Mouse (Mus musculus) testis, adult 2 months (tissue): ENCODE data around the gene Dnaja1. TPM values are rescaled to one million over a fixed set of nuclear protein-coding genes. Genes with fewer than 3 reads are reported as not detected.

Source experiments
- H3K27ac ChIP-seq: fragments of 200-500 bp; 2 replicates; pipeline ENCODE4 v1.5.1; 2012; ENCODE audit warnings: low read depth, low read length; ENCODE audit not compliant: control insufficient read depth, insufficient read depth
- H3K27me3 ChIP-seq: fragments of 200-500 bp; 2 replicates; pipeline ENCODE4 v1.6.1; 2012; ENCODE audit warnings: mild to moderate bottlenecking, low read length, moderate library complexity; ENCODE audit not compliant: control insufficient read depth, insufficient read depth
- H3K36me3 ChIP-seq: fragments of 200-500 bp; 2 replicates; pipeline ENCODE4 v1.6.1; 2012; ENCODE audit warnings: mild to moderate bottlenecking, low read length; ENCODE audit not compliant: control insufficient read depth, insufficient read depth
- H3K4me1 ChIP-seq: fragments of 200-500 bp; 2 replicates; pipeline ENCODE4 v1.6.1; 2012; ENCODE audit warnings: low read length; ENCODE audit not compliant: control insufficient read depth, insufficient read depth
- H3K4me3 ChIP-seq: fragments of 200-500 bp; 2 replicates; pipeline ENCODE4 v1.5.1; 2012; ENCODE audit warnings: low read depth, mild to moderate bottlenecking, low read length, moderate library complexity, mixed read lengths; ENCODE audit not compliant: control insufficient read depth
- CTCF ChIP-seq: fragments of 200-500 bp; IDR thresholded peaks from 2 replicates; pipeline ENCODE4 v1.5.1; 2012; ENCODE audit warnings: low read depth, mild to moderate bottlenecking, inconsistent platforms, low read length, moderate library complexity; ENCODE audit not compliant: control insufficient read depth, insufficient read depth, insufficient replicate concordance
- POLR2A ChIP-seq: fragments of 200-500 bp; IDR thresholded peaks from 2 replicates; pipeline ENCODE4 v1.6.1; 2012; ENCODE audit warnings: low read depth, mild to moderate bottlenecking, inconsistent platforms, low read length, moderate library complexity; ENCODE audit not compliant: control insufficient read depth
- polyA plus RNA-seq: library from polyadenylated mRNA; depleted of rRNA; stranded (reverse); fragments of >200 nt; gene quantifications from 2 replicates; pipeline ENCODE4 v1.2.3, GENCODE M21; 2012

Gene Dnaja1
- polyA plus RNA-seq, 1 experiment = 22.3 TPM

GRCm38 (mm10) chr4:40683306-40683705, 38.6 kb upstream of the Dnaja1 start:
- Histone ChIP-seq H3K36me3 (no peaks in the 10 kb centered on the region), H3K4me1 (no peaks in the 10 kb centered on the region), H3K27ac (no peak overlapping the region), H3K4me3 (no peak overlapping the region), H3K27me3 (no peaks in the 10 kb centered on the region)
- no peak for TF ChIP-seq CTCF
- TF ChIP-seq POLR2A = no peak

- TF ChIP-seq CTCF (no peak), POLR2A (no peak)
- H3K4me3 ChIP-seq = no peak overlapping the region
- H3K27me3 ChIP-seq = no peaks in the 10 kb centered on the region
- H3K27ac ChIP-seq = no peak overlapping the region
- peaks cover 2% of the 10 kb centered on the region; the same call in 1 of the 2 replicates for H3K36me3 ChIP-seq
- no peaks in the 10 kb centered on the region for H3K4me1 ChIP-seq
Measured at GRCm38 (mm10) chr4:40691100-40691499, 30.9 kb upstream of the Dnaja1 start.

- no peak for TF ChIP-seq CTCF
- no peak for TF ChIP-seq POLR2A
- Histone ChIP-seq H3K4me3 (no peak overlapping the region), H3K27ac (no peak overlapping the region), H3K27me3 (no peaks in the 10 kb centered on the region), H3K36me3 (peaks cover 2% of the 10 kb centered on the region; the same call in 1 of the 2 replicates), H3K4me1 (no peaks in the 10 kb centered on the region)
Measured at GRCm38 (mm10) chr4:40697059-40697458, 24.9 kb upstream of the Dnaja1 start.

DNA sequence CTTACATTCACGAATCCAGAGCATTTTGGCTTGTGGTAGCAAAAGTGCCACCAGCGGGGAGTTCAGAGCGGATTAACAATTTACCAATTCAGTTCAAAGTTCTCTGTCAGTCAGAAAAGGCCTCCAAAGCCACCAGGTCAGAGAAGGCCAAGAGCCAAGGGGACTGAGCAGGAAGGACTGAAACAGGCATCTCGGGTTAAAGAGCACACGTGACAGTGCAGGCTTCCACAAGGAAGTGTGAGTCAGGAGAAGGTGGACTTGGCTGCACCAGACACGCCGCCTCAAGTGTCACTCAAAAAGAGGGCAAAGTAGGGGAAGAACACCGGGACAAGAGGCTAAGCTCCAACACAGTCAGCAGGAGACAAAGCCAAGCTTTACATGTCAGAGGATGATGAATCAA, 21.7 kb upstream of the Dnaja1 start:
- TF ChIP-seq POLR2A = no peak
- no peak for TF ChIP-seq CTCF
- H3K27ac ChIP-seq = no peak overlapping the region
- peaks cover 2% of the 10 kb centered on the region; the same call in 1 of the 2 replicates for H3K4me1 ChIP-seq
- H3K27me3 ChIP-seq = no peaks in the 10 kb centered on the region
- no peaks in the 10 kb centered on the region for H3K36me3 ChIP-seq
- peak overlapping the region; percentile 96 for H3K4me3 ChIP-seq

- no peaks in the 10 kb centered on the region for H3K36me3 ChIP-seq
- TF ChIP-seq CTCF (no peak), POLR2A (no peak)
- peaks cover 2% of the 10 kb centered on the region; the same call in 1 of the 2 replicates for H3K4me1 ChIP-seq
- H3K4me3 ChIP-seq = peak overlapping the region; percentile 96
- H3K27ac ChIP-seq = no peak overlapping the region
- H3K27me3 ChIP-seq = no peaks in the 10 kb centered on the region
Measured at GRCm38 (mm10) chr4:40701796-40702195, 20.2 kb upstream of the Dnaja1 start.

DNA sequence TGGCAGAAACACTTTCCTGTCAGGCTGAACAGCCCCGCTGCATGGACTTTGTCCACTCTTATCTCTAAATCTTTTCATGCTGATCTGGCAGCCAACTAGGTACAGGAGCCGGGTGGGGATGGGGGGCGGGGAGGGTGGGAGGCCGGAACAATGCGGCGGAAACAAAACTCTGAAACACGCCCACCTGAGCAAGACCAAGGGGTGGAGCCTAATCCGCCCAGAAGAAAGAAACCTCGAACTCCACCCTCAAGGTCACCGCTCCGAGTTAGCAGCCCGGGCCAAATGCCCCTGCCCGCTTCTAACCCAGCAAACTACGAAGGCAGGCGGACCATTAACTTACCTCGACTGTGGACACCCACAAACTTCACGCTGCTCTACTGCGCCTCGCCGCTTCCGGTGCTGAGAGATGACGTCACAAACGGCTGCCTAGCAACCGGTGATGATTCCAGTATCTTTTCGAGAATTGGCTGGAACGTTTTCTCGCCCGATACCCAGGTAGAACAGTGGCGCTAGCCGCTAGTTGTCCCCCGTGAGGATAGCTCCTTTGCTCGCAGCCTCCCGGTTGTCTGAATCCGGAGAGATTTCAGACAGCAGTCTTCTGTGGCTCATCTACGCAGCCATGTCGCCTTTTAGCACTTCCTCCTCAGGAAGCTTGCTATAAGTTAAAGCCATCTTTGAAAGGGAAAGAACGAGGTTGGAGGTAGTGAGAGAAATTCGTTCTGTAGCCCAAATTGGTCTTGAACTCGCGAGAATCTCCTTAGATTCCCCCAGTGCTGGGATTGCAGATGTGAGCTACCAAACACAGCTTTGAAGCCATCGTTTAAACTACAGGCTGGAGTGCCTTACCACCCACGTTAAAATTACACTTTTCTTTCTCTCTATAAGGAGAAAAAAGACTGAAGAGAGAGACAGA, 18.9 kb upstream of the Dnaja1 start, which contains the start of gene Aptx:
Gene Aptx, minus strand, starts transcription at position 398 of the 913 bp plus-strand sequence.
- peaks cover 2% of the 10 kb centered on the region; the same call in 1 of the 2 replicates for H3K4me1 ChIP-seq
- peak within 1 kb of the TSS; percentile 97 for H3K27ac ChIP-seq
- H3K4me3 ChIP-seq = peak within 1 kb of the TSS; percentile 96
- no peaks in the 10 kb centered on the region for H3K36me3 ChIP-seq
- TF ChIP-seq CTCF (peak; percentile 17; the same call in 1 of the 2 replicates), POLR2A (peak; percentile 98)
- no peaks in the 10 kb centered on the region for H3K27me3 ChIP-seq

DNA sequence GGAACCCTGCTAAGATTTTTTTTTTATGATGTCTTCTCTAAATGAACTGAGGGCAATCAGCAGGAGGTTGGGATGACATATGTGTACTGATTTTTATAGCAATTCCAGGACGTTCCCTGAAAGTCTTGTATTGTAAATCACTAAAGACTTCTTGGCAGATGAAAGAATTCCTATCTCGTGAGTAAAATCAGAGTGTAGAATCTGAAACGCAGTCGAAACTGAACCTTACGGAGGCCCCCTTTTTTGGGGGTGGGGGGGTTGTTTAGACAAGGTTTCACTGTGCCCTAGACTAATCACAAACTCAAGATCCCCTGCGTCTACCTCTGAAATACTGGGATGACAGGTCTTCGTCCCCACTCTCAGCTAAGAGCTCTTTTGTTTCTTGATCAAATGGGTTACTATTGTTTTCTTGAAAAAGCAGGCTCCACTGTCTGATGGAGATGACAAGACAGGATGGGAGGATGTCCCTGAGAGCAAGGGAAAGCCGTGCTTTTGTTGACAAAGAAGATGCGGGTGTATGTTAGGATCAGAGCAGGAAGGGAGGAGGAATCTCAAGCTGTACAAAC, 18.2 kb upstream of the Dnaja1 start:
- Histone ChIP-seq H3K4me3 (peak overlapping the region; percentile 96), H3K27ac (peak overlapping the region; percentile 97)

More for the DNA sequence above, 18.2 kb upstream of the Dnaja1 start:
- Histone ChIP-seq H3K36me3 (no peaks in the 10 kb centered on the region), H3K4me1 (peaks cover 2% of the 10 kb centered on the region; the same call in 1 of the 2 replicates), H3K27me3 (no peaks in the 10 kb centered on the region)
- TF ChIP-seq CTCF = no peak
- no peak for TF ChIP-seq POLR2A
